Mouse (Mus musculus): ENCODE measurements around the gene Vsnl1. TPM values are rescaled to one million over a fixed set of nuclear protein-coding genes. Genes with fewer than 3 reads are reported as not detected.

Vsnl1 gene
- polyA plus RNA-seq, 1 experiment from 2014 or later = 3.6 TPM

GRCm38 (mm10) chr12:11306753-11307645, 129.4 kb downstream of the Vsnl1 start:
- 92% methylated on average over 8 of the region's 8 CpGs for WGBS
- H3K36me3 ChIP-seq (replicated peaks; ENCODE audit: control insufficient read depth, insufficient read depth, low read depth, low read length) = peaks cover 6% of the 10 kb centered on the region

GRCm38 (mm10) chr12:11300858-11301257, 135.6 kb downstream of the Vsnl1 start:
- 98% methylated on average over 1 of the region's 1 CpGs for WGBS
- Histone ChIP-seq H3K9ac (replicated peaks; ENCODE audit: low read length) (no peak overlapping the region), H3K4me2 (ENCODE audit: low read depth, low read length) (no peak overlapping the region), H3K36me3 (replicated peaks; ENCODE audit: control insufficient read depth, insufficient read depth, low read depth, low read length) (peaks cover 5% of the 10 kb centered on the region), H3K27ac (replicated peaks; ENCODE audit: low read depth, low read length) (no peak overlapping the region), H3K9me3 (replicated peaks; ENCODE audit: control insufficient read depth, low read length) (no peaks in the 10 kb centered on the region), H3K4me1 (ENCODE audit: control insufficient read depth, insufficient read depth, low read length) (no peaks in the 10 kb centered on the region), H3K27me3 (ENCODE audit: control insufficient read depth, insufficient read depth, low read length) (no peaks in the 10 kb centered on the region), H3K4me3 (ENCODE audit: low read depth, low read length) (no peak overlapping the region)
- no peak for ATAC-seq (replicated peaks; ENCODE audit: insufficient number of reproducible peaks, low FRiP score, low TSS enrichment, low read depth)
- DNase-seq (ENCODE audit: low spot score) = no peak

More at GRCm38 (mm10) chr12:11306753-11307645, 129.4 kb downstream of the Vsnl1 start:
- no peak overlapping the region for H3K27ac ChIP-seq (replicated peaks; ENCODE audit: low read depth, low read length)
- H3K4me1 ChIP-seq (ENCODE audit: control insufficient read depth, insufficient read depth, low read length) = no peaks in the 10 kb centered on the region
- DNase-seq (ENCODE audit: low spot score) = no peak
- no peaks in the 10 kb centered on the region for H3K9me3 ChIP-seq (replicated peaks; ENCODE audit: control insufficient read depth, low read length)
- no peak for ATAC-seq (replicated peaks; ENCODE audit: insufficient number of reproducible peaks, low FRiP score, low TSS enrichment, low read depth)
- no peak overlapping the region for H3K4me3 ChIP-seq (ENCODE audit: low read depth, low read length)
- no peak overlapping the region for H3K9ac ChIP-seq (replicated peaks; ENCODE audit: low read length)
- H3K27me3 ChIP-seq (ENCODE audit: control insufficient read depth, insufficient read depth, low read length) = no peaks in the 10 kb centered on the region
- no peak overlapping the region for H3K4me2 ChIP-seq (ENCODE audit: low read depth, low read length)

GRCm38 (mm10) chr12:11286382-11286781, 150.0 kb downstream of the Vsnl1 start:
- Histone ChIP-seq H3K4me2 (ENCODE audit: low read depth, low read length) (no peak overlapping the region), H3K36me3 (replicated peaks; ENCODE audit: control insufficient read depth, insufficient read depth, low read depth, low read length) (no peaks in the 10 kb centered on the region; the same call in 1 of the 2 replicates), H3K9ac (replicated peaks; ENCODE audit: low read length) (no peak overlapping the region), H3K27me3 (ENCODE audit: control insufficient read depth, insufficient read depth, low read length) (no peaks in the 10 kb centered on the region), H3K9me3 (replicated peaks; ENCODE audit: control insufficient read depth, low read length) (no peaks in the 10 kb centered on the region), H3K27ac (replicated peaks; ENCODE audit: low read depth, low read length) (no peak overlapping the region), H3K4me1 (ENCODE audit: control insufficient read depth, insufficient read depth, low read length) (no peaks in the 10 kb centered on the region), H3K4me3 (ENCODE audit: low read depth, low read length) (no peak overlapping the region)
- DNase-seq (ENCODE audit: low spot score) (no peak), ATAC-seq (replicated peaks; ENCODE audit: insufficient number of reproducible peaks, low FRiP score, low TSS enrichment, low read depth) (no peak)
- WGBS = 94% methylated on average over 2 of the region's 2 CpGs

DNA sequence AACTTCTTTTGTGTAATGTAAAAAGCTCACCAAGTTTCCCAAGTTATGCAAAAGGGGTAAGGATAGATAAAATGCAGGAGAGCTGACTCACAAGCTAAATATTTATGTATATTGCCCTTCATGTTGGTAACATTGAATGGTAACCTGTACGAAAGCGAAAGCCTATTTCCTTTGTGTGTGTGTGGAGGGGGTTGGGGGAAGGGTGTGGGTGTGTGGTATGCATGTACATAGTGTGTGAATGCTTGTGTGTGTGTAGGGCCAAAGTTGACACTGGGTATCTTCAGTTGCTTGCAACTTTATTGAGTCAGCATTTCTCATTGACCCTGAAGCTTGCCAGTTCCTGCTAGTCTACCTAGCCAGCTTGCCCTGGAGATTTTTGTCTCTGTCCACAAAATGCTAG, 154.8 kb downstream of the Vsnl1 start:
- DNase-seq (ENCODE audit: low spot score) = no peak
- Histone ChIP-seq H3K27ac (replicated peaks; ENCODE audit: low read depth, low read length) (no peak overlapping the region), H3K9ac (replicated peaks; ENCODE audit: low read length) (no peak overlapping the region), H3K4me3 (ENCODE audit: low read depth, low read length) (no peak overlapping the region), H3K27me3 (ENCODE audit: control insufficient read depth, insufficient read depth, low read length) (no peaks in the 10 kb centered on the region), H3K4me1 (ENCODE audit: control insufficient read depth, insufficient read depth, low read length) (no peaks in the 10 kb centered on the region), H3K36me3 (replicated peaks; ENCODE audit: control insufficient read depth, insufficient read depth, low read depth, low read length) (no peaks in the 10 kb centered on the region; the same call in 1 of the 2 replicates), H3K4me2 (ENCODE audit: low read depth, low read length) (no peak overlapping the region), H3K9me3 (replicated peaks; ENCODE audit: control insufficient read depth, low read length) (no peaks in the 10 kb centered on the region)
- no peak for ATAC-seq (replicated peaks; ENCODE audit: insufficient number of reproducible peaks, low FRiP score, low TSS enrichment, low read depth)
- WGBS = 92% methylated on average over 2 of the region's 2 CpGs

- Histone ChIP-seq H3K27ac (replicated peaks; ENCODE audit: low read depth, low read length) (no peak overlapping the region), H3K9me3 (replicated peaks; ENCODE audit: control insufficient read depth, low read length) (no peaks in the 10 kb centered on the region), H3K27me3 (ENCODE audit: control insufficient read depth, insufficient read depth, low read length) (no peaks in the 10 kb centered on the region), H3K4me3 (ENCODE audit: low read depth, low read length) (no peak overlapping the region), H3K4me1 (ENCODE audit: control insufficient read depth, insufficient read depth, low read length) (no peaks in the 10 kb centered on the region), H3K9ac (replicated peaks; ENCODE audit: low read length) (no peak overlapping the region), H3K36me3 (replicated peaks; ENCODE audit: control insufficient read depth, insufficient read depth, low read depth, low read length) (no peaks in the 10 kb centered on the region), H3K4me2 (ENCODE audit: low read depth, low read length) (no peak overlapping the region)
- ATAC-seq (replicated peaks; ENCODE audit: insufficient number of reproducible peaks, low FRiP score, low TSS enrichment, low read depth) = no peak
- 93% methylated on average over 3 of the region's 3 CpGs for WGBS
- no peak for DNase-seq (ENCODE audit: low spot score)
Measured at GRCm38 (mm10) chr12:11279886-11280285, 156.5 kb downstream of the Vsnl1 start.

DNA sequence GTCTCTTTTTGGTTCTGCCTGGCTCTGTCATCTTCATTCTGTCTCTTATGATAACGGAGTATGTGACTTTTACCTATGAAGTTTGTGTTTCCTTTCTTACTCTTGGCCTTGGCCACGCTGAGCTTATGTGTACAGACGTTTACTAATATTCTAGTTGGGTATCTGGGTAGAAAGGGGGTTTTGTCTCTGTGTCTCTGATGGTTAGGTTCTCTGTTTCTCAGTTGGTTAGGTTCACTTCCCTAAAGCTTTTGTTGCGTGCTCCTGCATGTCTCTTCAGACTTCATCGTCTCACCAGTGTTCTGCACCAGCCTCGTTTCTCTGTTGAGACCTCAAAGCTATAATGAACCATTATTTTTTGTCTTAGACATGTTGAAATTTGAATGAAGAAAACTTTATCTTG, 159.2 kb downstream of the Vsnl1 start:
- 93% methylated on average over 6 of the region's 6 CpGs for WGBS
- Histone ChIP-seq H3K27ac (replicated peaks; ENCODE audit: low read depth, low read length) (no peak overlapping the region), H3K4me1 (ENCODE audit: control insufficient read depth, insufficient read depth, low read length) (no peaks in the 10 kb centered on the region), H3K36me3 (replicated peaks; ENCODE audit: control insufficient read depth, insufficient read depth, low read depth, low read length) (no peaks in the 10 kb centered on the region), H3K9me3 (replicated peaks; ENCODE audit: control insufficient read depth, low read length) (no peaks in the 10 kb centered on the region), H3K27me3 (ENCODE audit: control insufficient read depth, insufficient read depth, low read length) (no peaks in the 10 kb centered on the region), H3K4me2 (ENCODE audit: low read depth, low read length) (no peak overlapping the region), H3K9ac (replicated peaks; ENCODE audit: low read length) (no peak overlapping the region), H3K4me3 (ENCODE audit: low read depth, low read length) (no peak overlapping the region)
- no peak for DNase-seq (ENCODE audit: low spot score)
- ATAC-seq (replicated peaks; ENCODE audit: insufficient number of reproducible peaks, low FRiP score, low TSS enrichment, low read depth) = no peak

DNA sequence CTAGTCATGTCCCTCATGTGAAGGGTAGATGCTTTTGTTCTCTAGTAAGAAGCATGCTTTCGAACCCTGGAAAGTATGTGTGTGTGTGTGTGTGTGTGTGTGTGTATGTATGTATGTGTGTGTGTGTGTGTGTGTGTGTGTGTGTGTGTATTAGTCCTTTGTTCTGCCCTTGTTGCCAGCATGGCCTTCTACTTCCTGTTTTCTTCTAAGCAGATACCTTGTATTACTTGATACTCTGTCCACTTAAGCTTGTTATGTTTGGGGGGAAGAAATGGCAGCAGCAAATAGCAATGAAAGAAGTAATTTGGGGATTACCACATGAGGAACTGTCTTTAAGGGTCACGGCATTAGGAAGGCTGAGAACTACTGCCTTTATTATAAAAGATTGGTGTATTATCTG, 159.8 kb downstream of the Vsnl1 start:
- ATAC-seq (replicated peaks; ENCODE audit: insufficient number of reproducible peaks, low FRiP score, low TSS enrichment, low read depth) (no peak), DNase-seq (ENCODE audit: low spot score) (no peak)
- Histone ChIP-seq H3K27ac (replicated peaks; ENCODE audit: low read depth, low read length) (no peak overlapping the region), H3K4me3 (ENCODE audit: low read depth, low read length) (no peak overlapping the region), H3K4me1 (ENCODE audit: control insufficient read depth, insufficient read depth, low read length) (no peaks in the 10 kb centered on the region), H3K36me3 (replicated peaks; ENCODE audit: control insufficient read depth, insufficient read depth, low read depth, low read length) (no peaks in the 10 kb centered on the region), H3K9me3 (replicated peaks; ENCODE audit: control insufficient read depth, low read length) (no peaks in the 10 kb centered on the region), H3K4me2 (ENCODE audit: low read depth, low read length) (no peak overlapping the region), H3K9ac (replicated peaks; ENCODE audit: low read length) (no peak overlapping the region), H3K27me3 (ENCODE audit: control insufficient read depth, insufficient read depth, low read length) (no peaks in the 10 kb centered on the region)
- WGBS = 91% methylated on average over 2 of the region's 2 CpGs

Data from embryonic facial prominence, embryonic 11.5 days (tissue).